Comparison of ENCODE assay signal across 17 mouse cellular contexts in the genomic region with DNA sequence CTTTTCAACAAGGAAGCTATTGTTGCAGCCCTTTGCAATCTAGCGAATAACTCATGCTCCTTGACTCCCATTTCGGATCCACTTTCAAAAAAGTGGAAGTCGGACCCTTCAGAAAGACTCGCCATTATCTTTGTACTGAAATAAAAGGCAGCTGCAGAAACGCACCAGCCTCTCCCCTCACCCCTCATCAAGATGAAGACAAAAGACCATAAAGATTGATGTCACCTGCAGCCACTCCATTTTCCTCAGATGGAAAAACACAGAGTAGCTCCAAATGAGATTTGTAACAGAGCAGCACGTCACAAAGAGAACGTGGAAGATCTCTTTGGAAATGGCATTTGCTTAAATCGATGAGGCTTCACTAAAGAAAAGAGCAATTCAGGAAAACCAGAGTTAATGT.
DNase-seq lines count a peak whose midpoint lies in the region; ATAC-seq and TF ChIP-seq lines count a peak whose summit lies in the region.
"Had no signal": no experiment of that assay in that cellular context is flagged by ENCODE, and none has a peak within 500 bp of the region (broad histone marks: within the 10 kb centered on the region; RNA-seq: fewer than 3 reads in every experiment).

No protein-coding gene starts in this region.

- no peaks in the 10 kb centered on the region for H3K36me3 ChIP-seq in forebrain, embryonic 16.5 days (ENCODE audit: control insufficient read depth, insufficient read depth)
- no peaks in the 10 kb centered on the region for H3K36me3 ChIP-seq in forebrain, embryonic 15.5 days
- no peaks in the 10 kb centered on the region for H3K36me3 ChIP-seq in hindbrain, embryonic 14.5 days (replicated peaks; ENCODE audit: control insufficient read depth, insufficient read depth)
- no peaks in the 10 kb centered on the region for H3K36me3 ChIP-seq in midbrain, embryonic 16.5 days (ENCODE audit: control insufficient read depth, insufficient read depth, low read length)
- H3K36me3 ChIP-seq: limb, embryonic 13.5 days had no signal

- no peaks in the 10 kb centered on the region for H3K27me3 ChIP-seq in forebrain, embryonic 16.5 days (replicated peaks; ENCODE audit: control insufficient read depth, insufficient read depth, low read length)
- no peaks in the 10 kb centered on the region for H3K27me3 ChIP-seq in forebrain, embryonic 15.5 days
- no peaks in the 10 kb centered on the region for H3K27me3 ChIP-seq in hindbrain, embryonic 14.5 days (ENCODE audit: control insufficient read depth, insufficient read depth, low read length)
- no peaks in the 10 kb centered on the region for H3K27me3 ChIP-seq in midbrain, embryonic 16.5 days (ENCODE audit: control insufficient read depth, insufficient read depth, low read depth, low read length)
- H3K27me3 ChIP-seq: limb, embryonic 13.5 days; megakaryocyte, embryonic 14.5 days had no signal

- peak; percentile 41 for DNase-seq in brain, embryonic 14.5 days (ENCODE audit: low read depth)
- DNase-seq in hindbrain, embryonic 14.5 days (ENCODE audit: low spot score) = no peak
- no peak for DNase-seq in frontal cortex, postnatal 36 days (ENCODE audit: low spot score in 2 of 2)
- DNase-seq: adrenal gland, adult 2 months; cerebellum, postnatal 25 days; heart, adult 11 months; kidney, adult 18-20 months; kidney, postnatal 14 days; thymus, postnatal 4 days had no signal

- no peaks in the 10 kb centered on the region for H3K9me3 ChIP-seq in forebrain, embryonic 16.5 days (ENCODE audit: control insufficient read depth, low read length)
- no peaks in the 10 kb centered on the region for H3K9me3 ChIP-seq in forebrain, embryonic 15.5 days
- H3K9me3 ChIP-seq in hindbrain, embryonic 14.5 days (ENCODE audit: control insufficient read depth, low read length) = no peaks in the 10 kb centered on the region
- no peaks in the 10 kb centered on the region; the same call in 1 of the 2 replicates for H3K9me3 ChIP-seq in midbrain, embryonic 16.5 days (replicated peaks; ENCODE audit: control insufficient read depth, low read length, poor library complexity, severe bottlenecking)
- H3K9me3 ChIP-seq: limb, embryonic 13.5 days; megakaryocyte, embryonic 14.5 days had no signal

- WGBS in forebrain, embryonic 16.5 days = 18% methylated on average over 8 of the region's 8 CpGs
- 13% methylated on average over 8 of the region's 8 CpGs for WGBS in forebrain, embryonic 15.5 days
- 24% methylated on average over 8 of the region's 8 CpGs for WGBS in hindbrain, embryonic 14.5 days
- 14% methylated on average over 8 of the region's 8 CpGs for WGBS in midbrain, embryonic 16.5 days

- no peak overlapping the region for H3K9ac ChIP-seq in forebrain, embryonic 16.5 days (replicated peaks; ENCODE audit: low read depth, low read length)
- no peak overlapping the region for H3K9ac ChIP-seq in forebrain, embryonic 15.5 days (replicated peaks)
- no peak overlapping the region for H3K9ac ChIP-seq in hindbrain, embryonic 14.5 days
- H3K9ac ChIP-seq in midbrain, embryonic 16.5 days (ENCODE audit: low read depth, low read length) = no peak overlapping the region
- H3K9ac ChIP-seq: limb, embryonic 13.5 days; liver, embryonic 14.5 days had no signal

- H3K4me1 ChIP-seq in forebrain, embryonic 16.5 days (replicated peaks; ENCODE audit: control insufficient read depth, insufficient read depth, low read length) = no peaks in the 10 kb centered on the region
- H3K4me1 ChIP-seq in forebrain, embryonic 15.5 days = no peaks in the 10 kb centered on the region
- no peaks in the 10 kb centered on the region for H3K4me1 ChIP-seq in hindbrain, embryonic 14.5 days (replicated peaks; ENCODE audit: control insufficient read depth, insufficient read depth, low read length)
- peaks cover 5% of the 10 kb centered on the region; the same call in 1 of the 2 replicates for H3K4me1 ChIP-seq in midbrain, embryonic 16.5 days (ENCODE audit: control insufficient read depth, insufficient read depth, low read length)
- H3K4me1 ChIP-seq: limb, embryonic 13.5 days; megakaryocyte, embryonic 14.5 days had no signal

- no peak overlapping the region for H3K27ac ChIP-seq in forebrain, embryonic 16.5 days (ENCODE audit: low read length)
- no peak overlapping the region for H3K27ac ChIP-seq in forebrain, embryonic 15.5 days (replicated peaks)
- H3K27ac ChIP-seq in hindbrain, embryonic 14.5 days = no peak overlapping the region
- H3K27ac ChIP-seq in midbrain, embryonic 16.5 days (ENCODE audit: low read length) = no peak overlapping the region
- H3K27ac ChIP-seq: limb, embryonic 13.5 days; liver, embryonic 14.5 days had no signal

- peak overlapping the region; percentile 25; the same call in 1 of the 2 replicates for H3K4me2 ChIP-seq in forebrain, embryonic 16.5 days (ENCODE audit: low read length)
- no peak overlapping the region; the same call in 1 of the 2 replicates for H3K4me2 ChIP-seq in forebrain, embryonic 15.5 days (replicated peaks)
- peak overlapping the region; percentile 30 for H3K4me2 ChIP-seq in hindbrain, embryonic 14.5 days (replicated peaks)
- peak overlapping the region; percentile 31 for H3K4me2 ChIP-seq in midbrain, embryonic 16.5 days (ENCODE audit: low read length)
- H3K4me2 ChIP-seq: limb, embryonic 13.5 days had no signal

- H3K4me3 ChIP-seq in forebrain, embryonic 16.5 days (replicated peaks; ENCODE audit: low read length) = no peak overlapping the region
- H3K4me3 ChIP-seq in forebrain, embryonic 15.5 days = no peak overlapping the region
- no peak overlapping the region for H3K4me3 ChIP-seq in hindbrain, embryonic 14.5 days (replicated peaks; ENCODE audit: low read length)
- no peak overlapping the region for H3K4me3 ChIP-seq in midbrain, embryonic 16.5 days (ENCODE audit: low read depth, low read length)
- H3K4me3 ChIP-seq: limb, embryonic 13.5 days; megakaryocyte, embryonic 14.5 days had no signal

- no peak for TF ChIP-seq CTCF in brain, embryonic 14.5 days (IDR thresholded peaks at IDR 0.05; ENCODE audit: borderline replicate concordance, extremely low read depth, insufficient read depth, insufficient read length)

- no peak for ATAC-seq in forebrain, embryonic 16.5 days
- no peak for ATAC-seq in forebrain, embryonic 15.5 days (replicated peaks)
- no peak for ATAC-seq in hindbrain, embryonic 14.5 days (ENCODE audit: low FRiP score)
- no peak for ATAC-seq in midbrain, embryonic 16.5 days
- ATAC-seq in megakaryocyte progenitor cell, adult 5-6 weeks (replicated peaks; ENCODE audit: poor library complexity) = no peak
- ATAC-seq: lung, postnatal 0 days had no signal

- TF ChIP-seq POLR2A in brain, embryonic 14.5 days (IDR thresholded peaks at IDR 0.05; ENCODE audit: borderline replicate concordance, extremely low read depth, insufficient read depth, insufficient read length, poor library complexity, severe bottlenecking) = no peak
